Mouse (Mus musculus) intestine, embryonic 15.5 days (tissue): ENCODE measurements at regions not wholly inside any gene's neighbourhood (a gene's known extent, or its start where the extent isn't known, plus 50 kb on each side); places are given as distances from the start of the nearest gene placed in this dataset.

ENCODE experiments used
- ATAC-seq: fragments of 200-750 bp; cut with Nextera tagmentation; 2 replicates; pipeline ENCODE4 v1.8.0; 2017; ENCODE audit warnings: moderate TSS enrichment, moderate library complexity
- H3K27ac ChIP-seq: fragments of 300-500 bp; sonication (generic); 2 replicates; pipeline ENCODE4 v1.5.1; 2015; ENCODE audit warnings: mild to moderate bottlenecking, inconsistent platforms
- H3K27me3 ChIP-seq: fragments of 300-500 bp; sonication (generic); replicated peaks from 2 replicates; pipeline ENCODE4 v1.6.1; 2015; ENCODE audit warnings: inconsistent platforms
- H3K36me3 ChIP-seq: fragments of 300-500 bp; sonication (generic); 2 replicates; pipeline ENCODE4 v1.6.1; 2015; ENCODE audit warnings: inconsistent platforms
- H3K4me1 ChIP-seq: fragments of 300-500 bp; sonication (generic); replicated peaks from 2 replicates; pipeline ENCODE4 v1.6.1; 2015; ENCODE audit warnings: inconsistent platforms
- H3K4me2 ChIP-seq: fragments of 300-500 bp; sonication (generic); replicated peaks from 2 replicates; pipeline ENCODE4 v1.6.1; 2015; ENCODE audit warnings: mild to moderate bottlenecking, inconsistent platforms
- H3K4me3 ChIP-seq: fragments of 300-500 bp; sonication (generic); replicated peaks from 2 replicates; pipeline ENCODE4 v1.5.1; 2015; ENCODE audit warnings: inconsistent platforms
- H3K9ac ChIP-seq: fragments of 300-500 bp; sonication (generic); 2 replicates; pipeline ENCODE4 v1.6.1; 2015; ENCODE audit warnings: inconsistent platforms
- H3K9me3 ChIP-seq: fragments of 300-500 bp; sonication (generic); 2 replicates; pipeline ENCODE4 v1.6.1; 2016; ENCODE audit warnings: inconsistent platforms
- WGBS: fragments of 180-500 bp; shearing (Covaris S2); methylation state at CpG from one replicate; pipeline ENCODE4 v1.1.7; 2015; 5-methylcytosine and 5-hydroxymethylcytosine counted together

DNA sequence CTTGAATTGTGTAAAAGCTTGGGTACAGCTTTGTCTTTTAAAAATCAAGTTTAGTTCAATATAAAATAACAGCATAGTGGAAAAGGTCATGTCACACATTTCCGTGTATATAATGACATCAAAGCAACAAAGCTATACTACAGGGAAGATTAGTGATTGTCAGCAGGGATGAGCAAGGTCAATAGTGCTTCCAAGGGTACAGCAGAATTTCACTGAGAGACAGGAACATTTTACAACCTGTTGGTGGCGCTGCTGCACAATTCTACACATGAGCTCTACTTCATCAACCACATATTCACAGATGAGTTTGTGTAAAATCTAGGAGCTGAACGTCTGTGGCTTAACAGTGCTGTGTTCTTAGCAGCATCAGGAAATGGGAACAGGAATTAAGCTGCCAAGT lies 74.3 kb upstream of the A2m start:
- peak; percentile 34; the same call in 1 of the 2 replicates for ATAC-seq
- Histone ChIP-seq H3K4me2 (no peak overlapping the region), H3K4me1 (no peaks in the 10 kb centered on the region), H3K27ac (no peak overlapping the region), H3K36me3 (no peaks in the 10 kb centered on the region), H3K9me3 (no peaks in the 10 kb centered on the region), H3K9ac (no peak overlapping the region), H3K27me3 (no peaks in the 10 kb centered on the region), H3K4me3 (no peak overlapping the region)
- WGBS = 6% methylated on average over 3 of the region's 3 CpGs

DNA sequence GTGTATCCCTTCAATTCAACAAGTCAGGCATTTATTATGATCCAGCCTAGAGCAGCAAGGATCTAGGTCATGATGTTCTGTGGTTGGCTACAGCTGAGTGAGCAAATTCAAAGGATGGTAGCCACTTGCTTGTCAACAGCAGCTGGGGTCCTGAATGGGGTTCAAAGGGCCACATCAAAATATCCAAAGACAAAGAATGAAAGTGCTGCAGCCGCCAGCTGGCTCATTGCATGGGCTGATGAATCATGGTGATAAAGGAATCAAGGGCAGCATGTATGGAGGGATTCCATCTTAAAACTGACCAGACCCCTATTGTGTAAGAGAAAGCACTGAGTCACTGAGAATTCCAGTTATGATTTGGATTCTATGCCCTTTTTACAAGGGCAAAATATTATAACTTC lies 74.8 kb upstream of the A2m start:
- Histone ChIP-seq H3K27ac (no peak overlapping the region), H3K4me1 (no peaks in the 10 kb centered on the region), H3K9ac (no peak overlapping the region), H3K4me2 (no peak overlapping the region), H3K27me3 (no peaks in the 10 kb centered on the region), H3K36me3 (no peaks in the 10 kb centered on the region), H3K9me3 (no peaks in the 10 kb centered on the region), H3K4me3 (no peak overlapping the region)
- 69% methylated on average over 1 of the region's 1 CpGs for WGBS
- ATAC-seq = no peak

DNA sequence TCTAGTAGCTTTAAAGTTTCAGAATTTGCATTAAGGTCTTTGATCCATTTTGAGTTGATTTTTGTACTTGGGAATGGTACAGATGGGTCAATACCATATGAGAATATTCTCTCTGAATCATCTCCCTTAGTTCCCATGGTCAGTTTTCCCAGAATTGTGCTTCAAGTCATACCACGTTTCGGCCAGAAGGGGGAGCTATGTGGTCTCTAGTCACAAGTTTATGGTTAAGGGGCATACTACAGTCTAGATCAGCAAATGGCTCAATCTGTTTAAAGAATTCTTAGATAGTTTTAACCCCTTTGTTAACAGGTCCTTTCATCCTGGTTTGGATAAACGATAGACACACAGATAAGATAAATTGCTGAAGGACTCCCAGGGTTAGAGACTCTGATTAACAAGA lies 78.7 kb upstream of the A2m start:
- Histone ChIP-seq H3K4me2 (no peak overlapping the region), H3K27me3 (no peaks in the 10 kb centered on the region), H3K4me1 (no peaks in the 10 kb centered on the region), H3K4me3 (no peak overlapping the region), H3K9ac (no peak overlapping the region), H3K9me3 (no peaks in the 10 kb centered on the region), H3K27ac (no peak overlapping the region), H3K36me3 (no peaks in the 10 kb centered on the region)
- no peak for ATAC-seq
- 9% methylated on average over 3 of the region's 3 CpGs for WGBS

DNA sequence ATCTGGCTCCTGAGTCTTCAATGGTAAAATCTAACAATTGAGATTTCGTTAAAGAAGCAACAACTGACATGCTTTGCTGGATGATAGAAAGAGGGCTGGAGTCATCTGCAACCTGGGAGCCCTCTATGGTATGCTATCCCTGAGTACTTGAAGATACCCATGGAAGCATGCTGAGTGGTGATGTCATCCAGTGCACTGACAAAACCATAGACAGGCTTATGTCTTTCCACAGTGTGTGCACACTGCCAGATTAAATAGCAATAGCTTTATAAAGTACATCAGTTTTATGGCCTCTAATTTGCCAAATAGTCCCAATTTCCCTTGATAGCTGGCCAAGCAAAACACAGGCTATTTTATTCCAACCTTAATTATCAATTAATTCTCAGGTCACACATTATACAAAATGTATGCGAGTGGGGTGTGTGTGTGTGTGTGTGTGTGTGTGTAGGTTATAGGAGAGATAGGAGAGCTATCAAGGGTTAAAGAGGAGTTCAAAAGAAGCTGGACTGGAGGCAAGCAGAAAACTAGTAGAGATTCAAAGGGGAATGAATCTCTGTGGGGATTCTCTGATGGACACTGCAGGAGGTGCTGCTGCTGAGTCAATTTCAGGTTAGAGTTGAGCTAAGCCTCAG lies 80.1 kb upstream of the Iqsec3 start:
- H3K27ac ChIP-seq = no peak overlapping the region
- WGBS = 83% methylated on average over 2 of the region's 2 CpGs
- no peak overlapping the region for H3K9ac ChIP-seq
- no peaks in the 10 kb centered on the region for H3K36me3 ChIP-seq
- H3K9me3 ChIP-seq = no peaks in the 10 kb centered on the region
- no peaks in the 10 kb centered on the region for H3K27me3 ChIP-seq
- no peak for ATAC-seq
- H3K4me2 ChIP-seq = no peak overlapping the region
- no peaks in the 10 kb centered on the region for H3K4me1 ChIP-seq
- no peak overlapping the region for H3K4me3 ChIP-seq

DNA sequence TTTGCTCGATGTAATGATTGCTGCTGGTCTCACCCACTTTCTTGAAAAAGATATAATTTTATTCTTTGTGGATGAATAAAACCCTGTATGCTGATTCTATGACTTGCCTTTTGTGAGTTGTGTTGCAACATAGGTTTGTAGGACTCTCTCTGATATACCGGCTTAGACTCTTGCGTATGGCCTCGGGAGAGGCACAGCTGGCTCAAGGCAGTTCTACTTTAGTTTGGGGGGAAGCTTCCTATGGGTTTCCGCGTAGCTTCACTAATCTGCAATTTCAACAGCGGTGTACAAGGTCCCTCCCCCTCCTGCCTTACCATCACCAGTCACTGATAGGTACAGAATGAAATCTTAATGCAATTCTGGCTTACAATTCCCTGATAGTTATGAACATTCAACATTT lies 60.0 kb upstream of the Iqsec3 start:
- no peaks in the 10 kb centered on the region for H3K27me3 ChIP-seq
- H3K9me3 ChIP-seq = no peaks in the 10 kb centered on the region
- H3K9ac ChIP-seq = no peak overlapping the region
- H3K36me3 ChIP-seq = no peaks in the 10 kb centered on the region
- H3K4me1 ChIP-seq = no peaks in the 10 kb centered on the region
- H3K4me3 ChIP-seq = no peak overlapping the region
- WGBS = 75% methylated on average over 7 of the region's 7 CpGs
- H3K4me2 ChIP-seq = no peak overlapping the region
- H3K27ac ChIP-seq = no peak overlapping the region
- ATAC-seq = no peak

DNA sequence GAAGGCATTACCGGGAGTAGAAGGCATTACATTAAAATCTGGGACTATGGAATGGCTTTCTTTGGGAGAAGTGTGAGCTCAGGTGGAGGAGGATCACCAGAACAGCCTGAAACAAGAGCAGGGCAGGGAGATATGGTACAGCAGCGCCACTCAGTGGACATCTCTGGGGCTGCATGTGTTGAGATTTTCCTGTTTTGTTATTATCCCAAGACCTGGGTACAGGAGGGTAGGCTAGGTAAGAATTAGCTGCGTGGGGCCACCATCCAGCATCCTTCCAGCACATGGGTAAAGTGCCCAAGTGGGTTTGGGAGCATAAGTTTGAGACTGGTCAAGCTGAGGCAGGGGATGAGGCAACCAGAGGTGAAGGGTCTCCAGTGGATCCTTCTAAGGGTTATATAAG lies 59.4 kb upstream of the Iqsec3 start:
- WGBS = 4% methylated on average over 3 of the region's 3 CpGs
- no peak overlapping the region for H3K9ac ChIP-seq
- H3K27me3 ChIP-seq = no peaks in the 10 kb centered on the region
- no peaks in the 10 kb centered on the region for H3K9me3 ChIP-seq
- no peak overlapping the region for H3K27ac ChIP-seq
- H3K4me3 ChIP-seq = no peak overlapping the region
- no peak; the same call in 1 of the 2 replicates for ATAC-seq
- H3K36me3 ChIP-seq = no peaks in the 10 kb centered on the region
- no peak overlapping the region for H3K4me2 ChIP-seq
- no peaks in the 10 kb centered on the region for H3K4me1 ChIP-seq

DNA sequence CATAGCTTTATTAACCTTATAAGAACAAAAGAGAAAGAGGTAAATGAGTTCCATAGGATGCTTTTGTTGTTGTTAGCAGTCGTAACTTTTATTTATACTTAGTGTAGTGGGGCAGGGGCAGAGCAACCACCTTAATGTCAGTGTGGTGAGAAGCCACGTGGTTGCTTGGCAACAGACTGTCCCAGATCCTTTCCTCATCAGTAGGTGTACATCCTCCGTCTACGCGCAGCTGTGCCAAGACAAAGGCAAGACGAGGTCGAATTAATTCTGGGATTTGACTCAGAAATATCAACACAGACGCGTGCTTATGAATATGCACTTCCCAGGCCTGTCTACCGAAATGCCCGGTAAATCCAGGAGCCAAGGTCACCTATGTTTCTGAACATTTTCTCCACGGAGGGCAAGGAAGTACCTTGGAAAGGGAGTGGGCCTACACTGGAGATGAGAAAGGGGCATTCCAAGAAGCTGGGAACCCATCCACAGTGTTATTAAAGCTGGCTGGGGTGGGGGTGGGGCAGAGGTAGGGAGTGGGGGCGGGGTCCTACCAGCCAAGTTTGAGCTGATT lies 58.4 kb upstream of the Iqsec3 start:
- H3K27me3 ChIP-seq = no peaks in the 10 kb centered on the region
- H3K36me3 ChIP-seq = no peaks in the 10 kb centered on the region
- H3K4me1 ChIP-seq = no peaks in the 10 kb centered on the region
- H3K27ac ChIP-seq = no peak overlapping the region
- ATAC-seq = no peak
- no peaks in the 10 kb centered on the region for H3K9me3 ChIP-seq
- H3K4me2 ChIP-seq = no peak overlapping the region
- WGBS = 70% methylated on average over 13 of the region's 13 CpGs
- no peak overlapping the region for H3K9ac ChIP-seq
- H3K4me3 ChIP-seq = no peak overlapping the region

DNA sequence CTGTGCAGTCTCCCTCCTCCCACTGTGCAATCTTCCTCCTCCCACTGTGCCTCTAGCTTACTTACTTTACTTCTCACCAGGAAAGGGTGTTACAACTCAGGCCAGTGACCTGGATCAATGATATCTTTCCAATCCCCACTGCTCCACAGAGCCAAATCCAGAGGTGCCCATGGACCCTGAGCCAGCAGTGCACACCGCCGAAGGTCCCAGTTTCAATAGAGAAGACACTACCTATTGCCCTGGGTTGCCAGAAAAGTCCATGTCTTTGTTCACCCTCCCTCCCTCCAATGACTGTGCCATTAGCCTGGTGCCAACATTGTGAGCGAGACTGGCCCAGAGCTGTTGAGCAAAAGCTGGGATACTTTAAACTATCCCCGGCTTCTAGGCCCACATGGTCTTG lies 53.8 kb upstream of the Iqsec3 start:
- H3K27me3 ChIP-seq = no peaks in the 10 kb centered on the region
- H3K4me3 ChIP-seq = no peak overlapping the region
- no peaks in the 10 kb centered on the region for H3K36me3 ChIP-seq
- H3K27ac ChIP-seq = no peak overlapping the region
- H3K4me2 ChIP-seq = no peak overlapping the region
- no peak for ATAC-seq
- 86% methylated on average over 4 of the region's 4 CpGs for WGBS
- no peak overlapping the region for H3K9ac ChIP-seq
- H3K4me1 ChIP-seq = no peaks in the 10 kb centered on the region
- H3K9me3 ChIP-seq = no peaks in the 10 kb centered on the region

DNA sequence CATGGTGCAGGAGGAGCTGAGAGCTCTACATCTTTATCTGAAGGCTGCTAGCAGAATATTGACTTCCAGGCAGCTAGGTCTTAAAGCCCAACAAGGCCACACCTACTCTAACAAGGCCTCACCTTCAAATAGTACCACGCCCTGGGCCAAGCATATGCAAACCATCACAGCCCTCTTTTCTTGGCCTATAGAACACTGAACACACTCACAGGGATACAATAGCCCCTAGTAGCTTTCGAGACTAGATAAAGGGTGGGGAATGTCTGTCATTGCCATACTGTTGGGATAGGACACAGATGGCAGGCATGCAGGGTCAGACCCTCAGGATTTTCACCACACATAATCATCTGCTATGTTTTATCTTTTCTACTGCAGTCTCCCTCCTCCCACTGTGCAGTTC lies 52.6 kb upstream of the Iqsec3 start:
- ATAC-seq = no peak
- H3K9me3 ChIP-seq = no peaks in the 10 kb centered on the region
- no peak overlapping the region for H3K9ac ChIP-seq
- no peak overlapping the region for H3K27ac ChIP-seq
- 75% methylated on average over 2 of the region's 2 CpGs for WGBS
- no peak overlapping the region for H3K4me2 ChIP-seq
- H3K36me3 ChIP-seq = no peaks in the 10 kb centered on the region
- H3K27me3 ChIP-seq = no peaks in the 10 kb centered on the region
- H3K4me1 ChIP-seq = no peaks in the 10 kb centered on the region
- no peak overlapping the region for H3K4me3 ChIP-seq

DNA sequence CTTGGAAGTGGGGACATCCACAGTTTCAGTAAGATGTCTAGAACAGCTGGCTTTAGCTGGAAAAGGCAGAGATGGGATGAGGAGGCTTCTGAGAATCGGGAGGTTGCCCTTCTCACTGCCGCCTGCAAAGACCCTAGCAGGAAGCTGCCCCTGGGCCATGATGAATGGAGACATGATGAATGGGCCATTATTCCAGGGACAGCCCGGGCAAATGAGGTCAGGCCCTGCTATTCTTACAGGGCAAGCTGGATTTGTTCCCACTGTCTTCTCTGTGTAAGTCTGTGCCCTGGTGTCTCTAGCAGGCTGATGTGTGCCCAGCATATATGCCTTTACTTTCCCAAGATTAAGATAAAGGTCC lies 51.1 kb upstream of the Iqsec3 start:
- H3K4me2 ChIP-seq = no peak overlapping the region
- 29% methylated on average over 3 of the region's 3 CpGs for WGBS
- H3K4me3 ChIP-seq = no peak overlapping the region
- H3K4me1 ChIP-seq = no peaks in the 10 kb centered on the region
- H3K27me3 ChIP-seq = no peaks in the 10 kb centered on the region
- no peaks in the 10 kb centered on the region for H3K9me3 ChIP-seq
- H3K36me3 ChIP-seq = no peaks in the 10 kb centered on the region
- ATAC-seq = no peak
- no peak overlapping the region for H3K27ac ChIP-seq
- H3K9ac ChIP-seq = no peak overlapping the region

DNA sequence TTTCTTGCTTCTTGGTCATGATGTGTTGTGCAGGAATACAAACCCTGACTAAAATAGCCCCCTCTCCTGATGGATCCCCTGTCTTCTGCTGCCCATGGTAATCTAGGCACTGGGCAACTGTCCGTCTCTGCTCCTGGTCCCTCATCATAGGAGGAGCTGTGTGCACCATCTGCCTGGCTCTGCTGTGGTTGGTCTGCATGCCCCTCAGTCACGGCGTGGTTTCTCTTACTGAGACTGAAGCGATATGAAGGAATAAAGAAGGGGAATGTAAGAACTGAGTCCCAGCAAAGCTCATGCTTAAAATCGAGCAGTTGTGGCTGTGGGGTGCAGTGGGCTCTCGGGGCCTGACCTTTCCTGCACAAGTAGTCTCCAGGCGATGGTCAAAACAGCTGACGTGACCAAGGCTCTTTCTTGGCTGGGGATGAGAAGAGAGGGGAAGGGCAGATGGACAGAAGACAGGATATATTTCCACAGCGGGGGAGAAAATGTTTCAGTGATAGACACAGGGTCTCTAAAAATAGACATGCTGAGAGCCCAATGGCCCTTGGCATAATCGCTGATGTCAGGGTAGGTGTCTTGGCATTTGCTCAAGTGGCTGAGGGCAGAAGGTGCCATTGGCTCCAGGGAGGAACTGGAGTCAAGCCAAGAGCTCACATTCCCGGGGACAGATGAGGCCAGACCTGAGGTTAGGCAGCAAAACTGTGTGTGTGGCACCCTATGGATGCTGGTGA lies 50.6 kb upstream of the Iqsec3 start:
- Histone ChIP-seq H3K27me3 (no peaks in the 10 kb centered on the region), H3K4me2 (no peak overlapping the region), H3K4me1 (no peaks in the 10 kb centered on the region), H3K36me3 (no peaks in the 10 kb centered on the region), H3K9me3 (no peaks in the 10 kb centered on the region), H3K9ac (no peak overlapping the region), H3K27ac (no peak overlapping the region), H3K4me3 (no peak overlapping the region)
- no peak for ATAC-seq
- WGBS = 74% methylated on average over 11 of the region's 11 CpGs
